Mouse (Mus musculus): ENCODE measurements around the gene Rer1. TPM values are rescaled to one million over a fixed set of nuclear protein-coding genes. Genes with fewer than 3 reads are reported as not detected.
"Not testable (repeated sequence)": the region's sequence is repeated elsewhere in the genome, so short reads cannot be mapped to it uniquely, and the experiment has no call there.

Rer1 gene
- total RNA-seq, 2 experiments from 2014 or later = 67.0 to 72.9 TPM

- DNase-seq = no peak
- intact Hi-C loops (cut with DNase I) = no loop called here
Observed at GRCm38 (mm10) chr4:155079666-155080065, 6.5 kb downstream of the Rer1 start.

- intact Hi-C loops (cut with DNase I); DNase-seq: not testable (repeated sequence)
Observed at GRCm38 (mm10) chr4:155078808-155079207, 7.4 kb downstream of the Rer1 start.

- no peak for DNase-seq
- intact Hi-C loops (cut with DNase I) = no loop called here
Observed at GRCm38 (mm10) chr4:155076677-155077076, 9.5 kb downstream of the Rer1 start.

GRCm38 (mm10) chr4:155075813-155076212, 10.4 kb downstream of the Rer1 start:
- DNase-seq = no peak
- intact Hi-C loops (cut with DNase I) = no loop called here

GRCm38 (mm10) chr4:155075137-155075536, 11.0 kb downstream of the Rer1 start:
- intact Hi-C loops (cut with DNase I) = no loop called here
- no peak for DNase-seq

GRCm38 (mm10) chr4:155074418-155074817, 11.8 kb downstream of the Rer1 start:
- no peak for DNase-seq
- intact Hi-C loops (cut with DNase I) = no loop called here

- no peak for DNase-seq
- intact Hi-C loops (cut with DNase I) = no loop called here
Observed at GRCm38 (mm10) chr4:155070921-155071320, 15.3 kb downstream of the Rer1 start.

- no peak for DNase-seq
- intact Hi-C loops (cut with DNase I) = no loop called here
Observed at GRCm38 (mm10) chr4:155070199-155070598, 16.0 kb downstream of the Rer1 start.

GRCm38 (mm10) chr4:155069191-155069590, 17.0 kb downstream of the Rer1 start:
- intact Hi-C loops (cut with DNase I) = loop anchor here (5.0 kb wide), 1 partner anchor 107 kb away; the partner anchor contains the start of genes Hes5 and Pank4
- no peak for DNase-seq

GRCm38 (mm10) chr4:155068357-155068972, 17.7 kb downstream of the Rer1 start:
- intact Hi-C loops (cut with DNase I) = loop anchor here (5.0 kb wide), 1 partner anchor 106 kb away; the partner anchor contains the start of genes Hes5 and Pank4
- no peak for DNase-seq

GRCm38 (mm10) chr4:155066834-155067522, 19.2 kb downstream of the Rer1 start, which contains the start of gene Pex10:
TSS of gene Pex10 (plus strand) at chr4:155067016.
- intact Hi-C loops (cut with DNase I) = loop anchor here (1.0 to 5.0 kb wide), 2 partner anchors 86 to 105 kb away; partner anchors contain the start of genes Hes5 and Pank4
- peak; percentile 97 for DNase-seq

GRCm38 (mm10) chr4:155065970-155066833, 20.0 kb downstream of the Rer1 start:
- peak; percentile 87 to 90 for DNase-seq
- intact Hi-C loops (cut with DNase I) = loop anchor here (1.0 to 5.0 kb wide), 4 partner anchors 79 to 188 kb away; partner anchors contain the start of genes Hes5 and Pank4

- intact Hi-C loops (cut with DNase I) = loop anchor here (2.0 to 5.0 kb wide), 2 partner anchors 78 to 227 kb away; partner anchors contain the start of gene Ttc34
- DNase-seq = no peak
Observed at GRCm38 (mm10) chr4:155064474-155064873, 21.7 kb downstream of the Rer1 start.

GRCm38 (mm10) chr4:155063895-155064294, 22.3 kb downstream of the Rer1 start:
- no peak for DNase-seq
- intact Hi-C loops (cut with DNase I) = loop anchor here (2.0 to 5.0 kb wide), 2 partner anchors 77 to 227 kb away; partner anchors contain the start of gene Ttc34

- intact Hi-C loops (cut with DNase I) = no loop called here
- no peak for DNase-seq
Observed at GRCm38 (mm10) chr4:155058325-155058724, 27.9 kb downstream of the Rer1 start.

- no peak for DNase-seq
- intact Hi-C loops (cut with DNase I) = no loop called here
Observed at GRCm38 (mm10) chr4:155056724-155057123, 29.5 kb downstream of the Rer1 start, which contains the start of gene Plch2. TSS of gene Plch2 (minus strand) at chr4:155056784.

GRCm38 (mm10) chr4:155050116-155050515, 36.1 kb downstream of the Rer1 start:
- intact Hi-C loops (cut with DNase I) = loop anchor here (5.0 kb wide), 1 partner anchor 178 kb away; no protein-coding TSS in a partner anchor
- no peak for DNase-seq

GRCm38 (mm10) chr4:155046636-155047035, 39.5 kb downstream of the Rer1 start:
- intact Hi-C loops (cut with DNase I) = no loop called here
- DNase-seq = no peak

- DNase-seq = no peak
- intact Hi-C loops (cut with DNase I) = no loop called here
Observed at GRCm38 (mm10) chr4:155043289-155043625, 42.9 kb downstream of the Rer1 start.

GRCm38 (mm10) chr4:155042606-155043288, 43.4 kb downstream of the Rer1 start:
- no peak for DNase-seq
- intact Hi-C loops (cut with DNase I) = no loop called here
